Mouse (Mus musculus): ENCODE measurements at regions not wholly inside any gene's neighbourhood (a gene's known extent, or its start where the extent isn't known, plus 50 kb on each side); places are given as distances from the start of the nearest gene placed in this dataset.

- DNase-seq (ENCODE audit: low spot score in 2 of 2) = no peak
These were observed 118.7 kb downstream of the Tmem26 start for GRCm38 (mm10) chr10:68842023-68842735.

- no peak for DNase-seq (ENCODE audit: low spot score in 2 of 2)
These were observed 120.6 kb downstream of the Tmem26 start for GRCm38 (mm10) chr10:68844066-68844465.

- DNase-seq (ENCODE audit: low spot score in 2 of 2) = no peak
These were observed 121.2 kb downstream of the Tmem26 start for GRCm38 (mm10) chr10:68844596-68844995.

GRCm38 (mm10) chr10:68851153-68851552 is 127.7 kb downstream of the Tmem26 start:
- no peak for DNase-seq (ENCODE audit: low spot score in 2 of 2)

GRCm38 (mm10) chr10:68855934-68856891 is 132.8 kb downstream of the Tmem26 start:
- DNase-seq (ENCODE audit: low spot score in 2 of 2) = no peak

- DNase-seq (ENCODE audit: low spot score in 2 of 2) = no peak
These were observed 141.3 kb downstream of the Tmem26 start for GRCm38 (mm10) chr10:68864606-68865378.

GRCm38 (mm10) chr10:68865776-68866175 is 142.3 kb downstream of the Tmem26 start:
- DNase-seq (ENCODE audit: low spot score in 2 of 2) = no peak

- DNase-seq (ENCODE audit: low spot score in 2 of 2) = no peak
These were observed 143.9 kb downstream of the Tmem26 start for GRCm38 (mm10) chr10:68867361-68867760.

GRCm38 (mm10) chr10:68872102-68872501 is 148.7 kb downstream of the Tmem26 start:
- DNase-seq (ENCODE audit: low spot score in 2 of 2) = no peak

GRCm38 (mm10) chr10:68875641-68876040 is 152.2 kb downstream of the Tmem26 start:
- DNase-seq (ENCODE audit: low spot score in 2 of 2) = no peak

- DNase-seq (ENCODE audit: low spot score in 2 of 2) = no peak
These were observed 169.8 kb downstream of the Tmem26 start for GRCm38 (mm10) chr10:68893100-68893841.

- DNase-seq (ENCODE audit: low spot score in 2 of 2) = no peak
These were observed 170.7 kb downstream of the Tmem26 start for GRCm38 (mm10) chr10:68894121-68894520.

- DNase-seq (ENCODE audit: low spot score in 2 of 2) = no peak
These were observed 174.1 kb downstream of the Tmem26 start for GRCm38 (mm10) chr10:68897524-68897923.

GRCm38 (mm10) chr10:68901168-68901567 is 177.7 kb downstream of the Tmem26 start:
- DNase-seq (ENCODE audit: low spot score in 2 of 2) = no peak

- peak; percentile 15 to 26 for DNase-seq (ENCODE audit: low spot score in 2 of 2)
These were observed 179.2 kb downstream of the Tmem26 start for GRCm38 (mm10) chr10:68902670-68903069.

GRCm38 (mm10) chr10:68904337-68904736 is 180.9 kb downstream of the Tmem26 start:
- DNase-seq (ENCODE audit: low spot score in 2 of 2) = no peak

- peak; percentile 44 to 53 for DNase-seq (ENCODE audit: low spot score in 2 of 2)
These were observed 184.8 kb downstream of the Tmem26 start for GRCm38 (mm10) chr10:68908236-68908635.

GRCm38 (mm10) chr10:68909018-68909417 is 185.6 kb downstream of the Tmem26 start:
- no peak for DNase-seq (ENCODE audit: low spot score in 2 of 2)

GRCm38 (mm10) chr10:68916147-68916546 is 192.7 kb downstream of the Tmem26 start:
- DNase-seq (ENCODE audit: low spot score in 2 of 2) = no peak

GRCm38 (mm10) chr10:68935843-68936242 is 212.4 kb downstream of the Tmem26 start:
- no peak for DNase-seq (ENCODE audit: low spot score in 2 of 2)

GRCm38 (mm10) chr10:68943239-68943638 is 208.0 kb upstream of the Rhobtb1 start:
- DNase-seq (ENCODE audit: low spot score in 2 of 2) = no peak

All from right cerebral cortex, postnatal 36 days (tissue).